Mouse (Mus musculus): Measurements from ENCODE around the gene Tcp10b.
A peak's percentile ranks its signal among the peaks of the same experiment; 100 is the strongest.
"Not testable (repeated sequence)": the region's sequence is repeated elsewhere in the genome, so short reads cannot be mapped to it uniquely, and the experiment has no call there.

The Tcp10b gene

GRCm38 (mm10) chr17:13060804-13061203, at the start of gene Tcp10b:
Gene Tcp10b, plus strand, starts transcription at chr17:13061104.
- not testable (repeated sequence) for DNase-seq (ENCODE audit: low spot score in 2 of 2)

DNA sequence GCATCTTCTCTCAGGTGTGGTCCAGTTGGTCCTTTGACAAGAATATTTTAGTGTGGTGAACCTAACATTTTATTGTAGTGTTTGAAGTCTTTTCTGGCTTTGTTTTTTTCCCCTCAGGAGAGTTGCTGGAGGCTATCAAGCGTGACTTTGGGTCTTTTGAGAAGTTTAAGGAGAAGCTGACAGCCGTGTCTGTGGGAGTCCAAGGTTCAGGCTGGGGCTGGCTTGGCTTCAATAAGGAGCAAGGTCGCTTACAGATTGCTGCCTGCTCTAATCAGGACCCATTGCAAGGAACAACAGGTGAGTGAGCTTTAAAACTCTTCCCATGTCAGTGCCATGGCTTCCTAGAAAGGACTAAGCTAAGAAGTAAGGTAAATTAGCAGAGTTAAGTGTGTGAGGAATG, 47.6 kb upstream of the Tcp10b start:
- no peak for DNase-seq (ENCODE audit: low spot score in 2 of 2)

DNA sequence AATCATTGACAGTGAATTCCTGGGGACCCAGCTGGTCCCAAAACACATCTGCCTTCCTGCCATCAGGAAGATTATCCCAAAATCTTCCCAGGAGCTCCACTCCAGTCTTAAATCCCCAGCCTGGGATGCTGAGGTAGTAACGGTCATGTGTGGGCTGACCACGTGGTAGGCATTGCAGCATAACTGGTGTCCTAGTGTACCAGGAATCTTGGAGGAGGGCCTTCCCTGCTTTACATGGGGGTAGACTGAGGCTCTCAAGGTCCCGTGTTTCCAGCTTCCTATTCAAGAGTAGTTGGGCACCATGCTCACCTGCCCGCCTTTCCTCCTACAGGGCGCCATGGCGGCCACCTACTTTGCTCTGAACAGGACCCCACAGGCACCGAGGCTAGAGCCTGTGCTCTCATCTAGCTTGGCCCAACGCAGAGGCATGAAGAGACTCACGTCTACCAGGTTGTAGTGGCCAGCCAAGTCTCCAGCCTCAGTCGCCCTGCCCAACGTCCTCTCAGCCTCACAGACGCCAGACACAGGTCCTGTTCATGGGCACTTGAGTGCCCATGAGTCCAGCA, 24.2 kb upstream of the Tcp10b start:
- not testable (repeated sequence) for DNase-seq (ENCODE audit: low spot score in 2 of 2)

- DNase-seq (ENCODE audit: low spot score in 2 of 2), result peak; percentile 30 to 41
Measured at GRCm38 (mm10) chr17:13043846-13044673, 16.8 kb upstream of the Tcp10b start.

- DNase-seq (ENCODE audit: low spot score in 2 of 2), result not testable (repeated sequence)
Measured at GRCm38 (mm10) chr17:13052124-13052813, 8.6 kb upstream of the Tcp10b start, which contains the start of gene Gpr31b. Gene Gpr31b, minus strand, starts transcription at chr17:13052296.

DNA sequence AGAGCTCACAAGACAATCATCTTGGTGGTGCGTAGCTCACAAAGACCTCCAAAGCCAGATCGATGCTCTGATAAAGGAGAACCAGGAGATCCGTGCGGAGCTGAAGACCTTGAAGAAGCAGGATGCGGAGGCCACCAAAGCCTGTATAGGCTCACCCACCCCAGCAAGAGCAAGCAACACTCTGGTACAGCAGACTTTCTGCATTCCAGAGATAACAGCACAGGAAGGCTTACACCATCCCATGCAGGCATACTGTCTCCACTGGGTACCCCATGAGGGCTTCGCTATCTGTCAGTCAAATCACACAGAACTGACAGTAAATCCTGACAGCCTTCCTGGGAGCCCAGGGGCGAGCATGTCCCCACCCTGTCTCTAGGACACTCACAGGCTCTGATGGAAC, 2.0 kb downstream of the Tcp10b start:
- not testable (repeated sequence) for DNase-seq (ENCODE audit: low spot score in 2 of 2)

- not testable (repeated sequence) for DNase-seq (ENCODE audit: low spot score in 2 of 2)
Measured at GRCm38 (mm10) chr17:13067864-13068385, 7.0 kb downstream of the Tcp10b start.

- not testable (repeated sequence) for DNase-seq (ENCODE audit: low spot score in 2 of 2)
Measured at GRCm38 (mm10) chr17:13069227-13069626, 8.3 kb downstream of the Tcp10b start.

DNA sequence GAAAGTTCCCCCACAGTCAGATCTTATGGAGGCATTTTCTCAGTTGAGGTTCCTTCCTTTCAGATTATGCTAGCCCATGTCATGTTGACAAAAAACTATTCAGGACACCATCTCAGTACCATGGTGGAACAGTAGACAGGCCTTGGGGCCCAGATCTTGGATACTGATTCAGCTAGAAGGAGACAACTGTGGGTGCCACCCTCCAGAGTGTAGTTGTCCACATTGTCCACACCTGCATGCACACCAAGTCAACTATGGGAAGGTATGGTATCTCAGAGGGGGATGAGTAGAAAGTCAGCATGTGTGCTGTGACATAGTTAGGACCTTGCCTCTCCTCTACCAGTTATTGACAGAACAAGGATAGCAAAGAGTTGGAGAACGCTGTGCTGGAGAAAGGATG, 30.6 kb downstream of the Tcp10b start:
- DNase-seq (ENCODE audit: low spot score in 2 of 2), result not testable (repeated sequence)

DNA sequence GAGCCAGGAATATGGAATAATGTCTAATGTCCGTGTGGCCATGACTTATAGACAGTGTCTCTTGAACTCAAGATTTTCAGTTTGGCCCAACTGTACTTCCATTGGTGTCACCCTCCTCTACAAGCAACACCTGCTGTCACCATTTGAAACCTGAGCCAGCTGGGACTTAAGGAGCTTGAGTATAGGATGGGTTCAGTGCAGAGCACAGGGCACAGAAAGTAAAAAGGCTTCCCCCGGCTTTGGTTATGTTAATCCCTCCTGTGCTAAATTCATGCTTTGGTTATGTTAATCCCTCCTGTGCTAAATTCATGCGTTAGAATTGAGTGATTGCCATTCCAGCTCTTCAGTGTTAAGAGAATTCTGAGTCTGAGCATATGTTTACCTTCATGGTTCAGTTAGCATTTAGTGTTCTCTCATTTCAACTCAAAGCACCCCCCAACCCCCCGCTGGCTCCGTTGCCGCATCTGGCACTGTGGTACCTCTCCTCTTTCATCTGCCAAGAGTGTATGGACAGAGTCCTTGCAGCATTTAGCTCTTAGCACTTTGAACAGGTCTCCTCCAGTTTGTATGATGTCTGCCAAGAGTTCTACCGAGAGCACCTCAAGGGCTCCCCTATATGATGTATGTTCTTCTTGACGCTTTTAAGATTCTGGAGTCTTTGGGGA, 31.3 kb downstream of the Tcp10b start:
- DNase-seq (ENCODE audit: low spot score in 2 of 2), result not testable (repeated sequence)

DNA sequence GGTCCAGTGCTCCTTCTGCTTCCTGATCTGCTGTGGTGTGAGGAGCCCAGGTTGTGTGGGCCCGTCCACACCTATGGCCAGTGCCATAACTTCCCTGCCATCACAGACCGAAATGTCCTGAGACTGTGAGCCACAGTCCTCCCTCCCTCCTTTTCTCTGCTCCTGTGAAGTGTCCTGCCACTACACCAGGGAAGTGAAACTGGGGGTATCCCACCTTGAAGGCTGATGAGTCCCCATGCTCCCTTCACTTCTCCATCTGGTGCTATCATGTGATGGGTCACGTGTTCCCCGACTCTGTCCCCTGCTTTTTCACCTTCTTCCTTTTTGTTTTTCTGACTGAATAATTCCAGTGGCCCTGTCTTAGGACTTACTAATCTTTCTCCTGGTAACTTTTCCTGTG, 32.1 kb downstream of the Tcp10b start:
- DNase-seq (ENCODE audit: low spot score in 2 of 2), result not testable (repeated sequence)

DNA sequence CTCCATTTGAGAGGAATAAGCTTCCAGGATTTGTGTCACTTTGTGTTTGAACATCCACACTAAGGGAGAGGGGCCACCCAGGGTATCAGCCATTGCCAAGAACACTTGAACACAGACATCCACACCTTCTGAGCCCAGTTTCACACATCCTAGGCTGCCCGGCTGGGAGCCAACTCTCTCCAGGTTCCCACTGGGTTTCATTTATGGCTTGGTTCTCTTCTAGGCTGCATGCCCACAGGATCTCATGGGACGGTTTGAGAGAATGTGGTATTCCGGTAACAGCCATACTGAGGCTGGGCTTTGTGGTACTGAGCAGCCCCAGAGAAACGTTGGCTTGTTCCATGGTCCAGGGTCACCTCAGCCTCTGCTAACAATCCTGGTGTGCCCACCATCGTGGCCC, 45.7 kb downstream of the Tcp10b start:
- peak in 1 of 2 experiments; percentile 14 for DNase-seq (ENCODE audit: low spot score in 2 of 2)

GRCm38 (mm10) chr17:13112504-13113291, 51.8 kb downstream of the Tcp10b start:
- not testable (repeated sequence) for DNase-seq (ENCODE audit: low spot score in 2 of 2)

GRCm38 (mm10) chr17:13123308-13124038, 62.6 kb downstream of the Tcp10b start:
- not testable (repeated sequence) for DNase-seq (ENCODE audit: low spot score in 2 of 2)

GRCm38 (mm10) chr17:13124241-13124640, 63.3 kb downstream of the Tcp10b start:
- not testable (repeated sequence) for DNase-seq (ENCODE audit: low spot score in 2 of 2)

DNA sequence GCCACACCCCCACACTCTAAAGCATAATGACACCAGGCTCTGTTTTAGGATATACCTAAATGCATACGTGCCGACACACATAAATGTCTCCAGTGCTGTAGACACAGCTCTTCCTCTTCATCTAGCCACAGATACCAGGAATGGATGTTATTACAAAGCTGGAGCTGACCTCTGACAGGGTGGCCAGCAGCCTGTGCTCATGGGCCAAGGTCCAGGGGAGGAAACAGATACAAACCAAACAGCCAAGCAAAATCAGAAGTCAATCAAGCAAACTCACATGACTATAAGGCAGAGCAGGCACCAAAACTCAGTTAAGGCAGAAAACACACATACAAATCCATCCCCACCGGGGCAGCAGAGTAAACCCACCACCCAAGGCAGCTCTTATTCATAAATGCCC, 68.4 kb downstream of the Tcp10b start:
- not testable (repeated sequence) for DNase-seq (ENCODE audit: low spot score in 2 of 2)

GRCm38 (mm10) chr17:13129737-13130465, 69.0 kb downstream of the Tcp10b start:
- not testable (repeated sequence) for DNase-seq (ENCODE audit: low spot score in 2 of 2)

GRCm38 (mm10) chr17:13131710-13132109, 70.8 kb downstream of the Tcp10b start, which contains the start of gene Unc93a:
Gene Unc93a, minus strand, starts transcription at chr17:13131810.
- not testable (repeated sequence) for DNase-seq (ENCODE audit: low spot score in 2 of 2)
